Mouse (Mus musculus): Measurements from ENCODE around the gene Tgfbr2.

DNA sequence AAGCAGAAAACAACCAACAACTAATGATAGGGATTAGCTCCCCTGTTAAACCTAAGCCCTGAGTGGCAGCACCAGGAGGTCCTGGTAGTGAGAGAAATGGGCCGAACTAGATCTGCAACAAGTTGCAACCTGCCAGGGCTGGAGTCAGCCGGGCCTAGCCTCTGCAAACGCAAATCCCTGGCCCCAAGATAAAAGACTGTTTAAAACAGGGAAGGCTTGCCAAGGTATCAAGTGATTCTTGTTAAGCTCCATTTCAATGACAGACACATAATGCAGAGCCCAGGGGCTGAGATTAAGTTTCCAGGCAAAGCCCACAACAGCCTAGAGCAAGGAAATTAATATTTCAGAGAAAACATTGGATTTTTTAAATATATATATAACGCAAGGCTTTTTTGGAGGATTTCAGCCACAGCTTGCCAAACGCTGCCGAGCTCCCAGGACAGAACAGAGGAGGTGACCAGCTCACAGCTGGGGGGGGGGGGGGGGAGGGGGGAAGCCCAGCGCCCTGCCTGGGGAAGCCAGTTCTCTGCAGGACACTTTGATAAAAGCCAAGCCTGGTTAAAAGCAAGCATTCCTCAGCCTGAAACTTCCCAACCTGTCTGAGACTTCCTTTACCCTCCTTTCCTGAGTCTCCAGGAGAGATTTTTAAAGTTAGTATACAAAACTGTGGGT lies 24.3 kb downstream of the Tgfbr2 start:
- no peak for TF ChIP-seq USF1 (IDR thresholded peaks at IDR 0.05; ENCODE audit: low read depth)
- no peak for TF ChIP-seq REST (IDR thresholded peaks at IDR 0.05; ENCODE audit: insufficient read depth, insufficient read length)
- no peak for TF ChIP-seq TCF3 (IDR thresholded peaks at IDR 0.05; ENCODE audit: insufficient read length, low read depth)
- no peak for TF ChIP-seq POLR2AphosphoS2 (IDR thresholded peaks at IDR 0.05; ENCODE audit: insufficient read length, low read depth)
- TF ChIP-seq POLR2A (IDR thresholded peaks at IDR 0.05; ENCODE audit: insufficient read length, low read depth) = no peak
- no peak for TF ChIP-seq SRF (IDR thresholded peaks at IDR 0.05; ENCODE audit: control insufficient read depth, insufficient read length, low read depth)
- no peak for TF ChIP-seq CEBPB (IDR thresholded peaks at IDR 0.05; ENCODE audit: insufficient read depth, poor library complexity, severe bottlenecking)
- no peak for TF ChIP-seq MYOG (IDR thresholded peaks at IDR 0.05; ENCODE audit: control insufficient read depth in 1 of 3, insufficient read depth in 1 of 3, insufficient read length in 2 of 3, low read depth in 2 of 3)
- TF ChIP-seq MYOD1 (IDR thresholded peaks at IDR 0.05; ENCODE audit: control insufficient read depth in 1 of 3, insufficient read length in 2 of 3, low read depth in 2 of 3) = peak in 2 of 3 experiments; percentile 49 to 64
- no peak for TF ChIP-seq MAX (IDR thresholded peaks at IDR 0.05; ENCODE audit: low read depth)
